Mouse (Mus musculus) small intestine, adult 2 months (tissue): ENCODE results near the gene Heg1.

ENCODE experiments used
- CTCF ChIP-seq: fragments of 200-500 bp; IDR thresholded peaks from 2 replicates; pipeline ENCODE4 v1.5.1; 2012; ENCODE audit warnings: low read depth, mild to moderate bottlenecking, control low read depth, inconsistent platforms, low read length, moderate library complexity, mixed read lengths; ENCODE audit not compliant: insufficient replicate concordance, insufficient read length; ENCODE audit errors: extremely low read depth
- POLR2A ChIP-seq: fragments of 200-500 bp; IDR thresholded peaks from 2 replicates; pipeline ENCODE4 v1.6.1; 2012; ENCODE audit warnings: low read depth, mild to moderate bottlenecking, control low read depth, inconsistent platforms, low read length, moderate library complexity

- TF ChIP-seq POLR2A (no peak), CTCF (no peak)
Observed at GRCm38 (mm10) chr16:33796756-33797155, 112.6 kb downstream of the Heg1 start.
